Mouse (Mus musculus) heart, embryonic 10.5 days (tissue): ENCODE measurements at regions not wholly inside any gene's neighbourhood (a gene's known extent, or its start where the extent isn't known, plus 50 kb on each side); places are given as distances from the start of the nearest gene placed in this dataset.
A peak's percentile ranks its signal among the peaks of the same experiment; 100 is the strongest.

Experiments used
- DNase-seq: peaks from one replicate; pipeline ENCODE4 v3.0.0-alpha.2; 2017; ENCODE audit warnings: low spot score
- H3K27ac ChIP-seq: fragments of 300-500 bp; sonication (generic); 2 replicates; pipeline ENCODE4 v1.5.1; 2016; ENCODE audit warnings: mild to moderate bottlenecking
- H3K27me3 ChIP-seq: fragments of 300-500 bp; sonication (generic); 2 replicates; pipeline ENCODE4 v1.6.1; 2016; ENCODE audit warnings: mild to moderate bottlenecking; ENCODE audit not compliant: poor library complexity, insufficient read depth, severe bottlenecking
- H3K36me3 ChIP-seq: fragments of 300-500 bp; sonication (generic); 2 replicates; pipeline ENCODE4 v1.6.1; 2016; ENCODE audit warnings: mild to moderate bottlenecking, moderate library complexity
- H3K4me1 ChIP-seq: fragments of 300-500 bp; sonication (generic); 2 replicates; pipeline ENCODE4 v1.6.1; 2016; ENCODE audit warnings: mild to moderate bottlenecking
- H3K4me3 ChIP-seq: fragments of 300-500 bp; sonication (generic); 2 replicates; pipeline ENCODE4 v1.5.1; 2016; ENCODE audit warnings: mild to moderate bottlenecking, moderate library complexity
- H3K9me3 ChIP-seq: fragments of 300-500 bp; sonication (generic); 2 replicates; pipeline ENCODE4 v1.6.1; 2016; ENCODE audit warnings: mild to moderate bottlenecking, moderate library complexity
- WGBS: fragments of 180-500 bp; shearing (Covaris S2); methylation state at CpG from one replicate; pipeline ENCODE4 v1.1.7; 2016; 5-methylcytosine and 5-hydroxymethylcytosine counted together

DNA sequence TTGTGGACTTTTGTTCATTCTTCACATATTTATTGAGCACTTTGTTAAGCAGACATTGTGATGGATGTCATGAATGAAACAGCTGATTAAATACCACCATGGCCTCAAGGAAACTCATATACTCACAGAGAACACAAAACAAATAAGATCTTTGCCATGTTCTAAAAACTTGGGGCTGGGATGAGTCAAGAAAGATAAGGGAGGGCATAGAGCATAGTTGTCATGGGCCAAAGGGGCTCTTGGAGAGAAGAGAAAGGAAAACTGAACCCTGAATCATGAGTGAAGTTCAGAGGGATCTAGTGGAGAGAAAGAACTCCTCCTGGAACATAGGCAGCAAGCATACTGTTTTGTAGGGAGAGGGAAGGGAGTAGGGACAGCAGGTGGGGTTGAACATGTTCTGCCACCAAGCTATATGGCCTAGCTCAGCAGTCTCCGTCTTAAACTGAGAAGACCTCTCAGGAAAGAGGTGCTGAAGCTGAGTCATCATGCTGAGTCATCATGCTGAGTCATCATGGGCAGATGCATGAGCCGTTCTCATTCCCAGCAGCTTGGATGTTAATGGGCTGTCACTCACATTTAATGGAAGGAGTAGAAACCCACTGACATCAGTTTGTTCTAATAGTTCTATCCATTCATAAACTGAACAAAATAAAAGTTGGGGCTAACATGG is 69.6 kb downstream of the Cetn3 start:
- Histone ChIP-seq H3K4me3 (no peak overlapping the region), H3K27me3 (no peaks in the 10 kb centered on the region), H3K9me3 (no peaks in the 10 kb centered on the region), H3K36me3 (no peaks in the 10 kb centered on the region), H3K4me1 (no peaks in the 10 kb centered on the region), H3K27ac (no peak overlapping the region)
- WGBS = 46% methylated on average over 2 of the region's 2 CpGs
- DNase-seq = peak; percentile 78

DNA sequence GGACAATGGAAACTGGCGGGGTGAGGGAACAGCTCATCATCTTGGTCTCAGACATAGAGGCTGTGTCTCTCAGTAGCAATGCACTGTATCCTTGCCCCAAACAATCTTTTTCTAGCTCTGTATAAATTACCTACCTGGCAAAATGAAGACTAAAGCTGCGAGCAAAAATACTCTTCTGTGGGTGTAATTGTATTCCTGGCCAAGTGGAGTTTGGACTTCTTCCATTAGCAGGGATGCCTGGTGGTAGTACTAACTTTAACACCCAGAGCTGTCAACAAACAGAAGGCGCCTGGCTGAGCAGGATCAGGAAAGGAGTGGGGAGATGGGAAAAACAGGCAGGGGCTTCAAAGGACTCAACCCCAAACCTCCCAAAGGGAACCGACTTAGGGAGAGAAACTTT is 73.2 kb downstream of the Cetn3 start:
- DNase-seq = no peak
- Histone ChIP-seq H3K4me1 (no peaks in the 10 kb centered on the region), H3K27ac (peak overlapping the region; percentile 60; the same call in 1 of the 2 replicates), H3K36me3 (no peaks in the 10 kb centered on the region), H3K9me3 (no peaks in the 10 kb centered on the region), H3K27me3 (no peaks in the 10 kb centered on the region), H3K4me3 (no peak overlapping the region)
- WGBS = 22% methylated on average over 4 of the region's 4 CpGs

DNA sequence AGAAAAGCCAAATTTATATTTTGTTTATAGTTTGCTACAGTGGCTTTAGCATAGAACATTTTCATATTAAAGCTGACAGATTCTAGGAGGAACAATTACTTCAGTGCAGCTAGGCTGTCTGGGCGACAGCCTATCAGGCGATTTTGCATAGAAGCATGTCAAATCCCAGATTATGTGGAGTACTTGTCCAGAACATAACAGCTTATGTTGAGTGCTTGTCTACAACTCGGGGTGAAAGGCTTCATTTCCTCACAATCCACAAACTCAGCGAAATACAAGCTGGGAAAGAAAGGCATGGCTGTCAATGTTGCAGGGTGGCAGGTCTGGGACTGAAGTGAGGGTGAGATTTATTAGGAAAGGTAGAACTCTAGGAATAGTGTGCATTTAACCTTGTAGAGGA is 77.8 kb downstream of the Cetn3 start:
- Histone ChIP-seq H3K36me3 (no peaks in the 10 kb centered on the region), H3K27me3 (no peaks in the 10 kb centered on the region), H3K4me3 (no peak overlapping the region), H3K27ac (no peak overlapping the region), H3K4me1 (no peaks in the 10 kb centered on the region), H3K9me3 (no peaks in the 10 kb centered on the region)
- WGBS = 54% methylated on average over 4 of the region's 4 CpGs
- DNase-seq = no peak

DNA sequence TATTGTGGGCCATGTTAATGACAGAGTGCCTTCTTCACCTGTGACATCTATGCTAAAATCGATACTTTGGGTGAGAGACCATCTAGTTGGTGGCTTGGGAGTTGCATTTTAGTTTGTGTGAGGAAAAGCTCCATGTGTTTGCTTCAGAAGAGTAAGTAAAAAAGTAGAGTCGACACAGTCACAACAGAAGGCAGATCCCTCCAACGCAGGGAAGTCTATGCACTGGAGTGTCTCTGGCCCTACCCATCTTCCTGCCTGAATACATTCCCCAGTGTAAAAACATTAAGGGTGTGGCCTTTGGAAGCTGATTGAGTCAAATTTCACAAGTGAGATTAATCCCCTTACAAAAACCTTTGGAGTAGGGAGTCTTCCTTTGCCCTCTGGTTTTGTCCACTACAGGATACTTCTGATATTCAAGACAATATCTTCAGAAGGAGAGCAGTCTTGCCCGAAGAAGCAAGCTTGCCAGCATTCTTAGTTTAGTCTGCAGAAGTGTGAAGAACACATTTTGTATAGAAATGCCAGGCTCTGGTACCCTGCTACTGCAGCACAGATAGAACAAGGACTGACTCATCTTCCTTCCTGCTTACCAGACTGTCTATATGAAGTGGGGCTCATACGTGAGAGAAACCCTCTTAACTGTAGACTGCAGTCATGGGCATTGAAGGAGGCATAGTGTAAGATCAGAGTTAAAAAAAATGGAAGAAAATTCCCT is 79.2 kb downstream of the Cetn3 start:
- DNase-seq = no peak
- Histone ChIP-seq H3K27ac (no peak overlapping the region), H3K4me1 (no peaks in the 10 kb centered on the region), H3K36me3 (no peaks in the 10 kb centered on the region), H3K9me3 (no peaks in the 10 kb centered on the region), H3K4me3 (no peak overlapping the region), H3K27me3 (no peaks in the 10 kb centered on the region)
- WGBS = 73% methylated on average over 5 of the region's 5 CpGs

DNA sequence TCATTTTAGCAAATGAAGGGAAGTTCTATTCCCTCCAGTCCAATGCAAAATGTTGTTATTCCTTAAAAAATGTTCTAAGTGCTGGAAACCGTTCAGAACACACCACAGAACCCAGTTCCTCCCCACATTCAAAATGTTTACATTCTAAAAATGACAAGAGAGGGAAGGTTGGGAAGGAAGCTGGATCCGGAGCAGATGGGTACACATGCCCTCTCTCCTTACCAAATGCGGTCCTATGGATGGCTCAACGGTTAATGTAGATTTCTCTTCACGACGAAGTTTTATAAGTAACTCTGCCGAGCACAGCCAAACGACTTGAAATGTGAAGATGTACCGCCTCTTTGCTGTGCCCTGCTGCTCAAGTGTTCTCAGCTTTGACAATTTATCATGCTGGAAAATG is 88.3 kb downstream of the Cetn3 start:
- H3K4me1 ChIP-seq = no peaks in the 10 kb centered on the region
- H3K36me3 ChIP-seq = no peaks in the 10 kb centered on the region
- H3K27me3 ChIP-seq = no peaks in the 10 kb centered on the region
- WGBS = 84% methylated on average over 9 of the region's 9 CpGs
- H3K9me3 ChIP-seq = no peaks in the 10 kb centered on the region
- H3K27ac ChIP-seq = no peak overlapping the region
- H3K4me3 ChIP-seq = no peak overlapping the region
- DNase-seq = no peak

DNA sequence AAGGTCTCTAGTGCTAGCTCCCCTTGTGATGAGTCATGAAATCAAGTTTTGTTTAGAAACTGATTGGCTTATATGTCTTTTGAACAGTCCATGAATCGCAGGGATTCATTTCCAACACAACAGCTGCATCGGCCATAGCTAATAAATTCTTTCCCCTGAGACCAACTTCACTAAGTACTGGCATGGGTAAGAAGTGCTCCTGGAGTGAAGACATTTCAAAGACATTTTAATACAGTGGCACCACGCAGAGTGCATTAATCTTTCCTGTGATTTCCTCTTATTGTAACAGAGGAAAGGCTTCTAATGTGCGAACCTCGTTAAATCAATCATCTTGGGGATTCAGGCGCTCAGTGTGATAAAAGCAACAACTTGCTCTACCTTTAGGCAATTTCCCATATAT is 103.0 kb downstream of the Cetn3 start:
- no peak for DNase-seq

DNA sequence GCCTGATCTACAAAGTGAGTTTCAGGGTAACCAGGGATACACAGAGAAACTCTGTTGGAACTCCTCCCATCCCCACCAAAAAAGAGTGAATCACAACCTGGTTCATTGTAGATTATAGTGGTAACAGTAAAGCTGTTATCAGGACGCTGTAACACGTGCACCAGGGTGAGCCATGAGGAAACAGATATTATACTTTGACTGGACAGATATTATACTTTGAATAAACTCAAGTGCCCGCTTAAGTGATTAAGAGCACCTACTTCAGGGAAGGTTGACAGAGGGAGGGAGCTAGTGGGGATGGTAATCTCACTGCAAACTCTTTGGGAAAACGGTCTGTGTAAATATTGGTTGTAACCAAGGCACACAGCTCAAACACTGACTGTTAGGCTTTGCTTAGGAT is 147.4 kb downstream of the Cetn3 start:
- H3K9me3 ChIP-seq = no peaks in the 10 kb centered on the region
- DNase-seq = no peak
- H3K27ac ChIP-seq = peak overlapping the region; percentile 70; the same call in 1 of the 2 replicates
- H3K27me3 ChIP-seq = no peaks in the 10 kb centered on the region
- no peaks in the 10 kb centered on the region for H3K36me3 ChIP-seq
- H3K4me3 ChIP-seq = no peak overlapping the region
- WGBS = 56% methylated on average over 4 of the region's 4 CpGs
- H3K4me1 ChIP-seq = peaks cover 12% of the 10 kb centered on the region

More for the DNA sequence above, 103.0 kb downstream of the Cetn3 start:
- Histone ChIP-seq H3K4me1 (no peaks in the 10 kb centered on the region), H3K4me3 (no peak overlapping the region), H3K27me3 (no peaks in the 10 kb centered on the region), H3K36me3 (no peaks in the 10 kb centered on the region), H3K27ac (no peak overlapping the region), H3K9me3 (no peaks in the 10 kb centered on the region)
- 81% methylated on average over 6 of the region's 6 CpGs for WGBS

DNA sequence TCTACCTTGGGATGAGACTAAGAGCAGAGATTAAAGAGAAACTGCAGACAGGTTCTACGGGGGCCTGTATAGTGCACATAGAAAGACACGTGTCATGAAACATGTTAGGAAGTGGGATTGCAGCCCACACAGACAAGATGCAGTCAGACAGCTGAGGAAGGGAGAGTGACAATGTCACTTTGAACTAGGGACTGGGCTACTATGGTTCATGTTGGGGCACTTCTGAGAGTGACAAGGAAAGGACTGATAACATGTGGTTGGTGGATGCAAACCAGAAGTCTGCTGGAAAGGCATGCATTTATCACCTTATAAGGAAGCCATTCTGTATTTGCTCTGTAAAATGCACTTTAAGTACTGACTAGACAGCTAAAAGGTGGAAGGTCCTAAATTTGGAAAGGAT is 148.3 kb downstream of the Cetn3 start:
- no peak overlapping the region for H3K4me3 ChIP-seq
- H3K27me3 ChIP-seq = no peaks in the 10 kb centered on the region
- no peaks in the 10 kb centered on the region for H3K36me3 ChIP-seq
- H3K4me1 ChIP-seq = peaks cover 12% of the 10 kb centered on the region
- H3K9me3 ChIP-seq = no peaks in the 10 kb centered on the region
- peak; percentile 78 for DNase-seq
- H3K27ac ChIP-seq = peak overlapping the region; percentile 81
- 38% methylated on average over 2 of the region's 2 CpGs for WGBS

DNA sequence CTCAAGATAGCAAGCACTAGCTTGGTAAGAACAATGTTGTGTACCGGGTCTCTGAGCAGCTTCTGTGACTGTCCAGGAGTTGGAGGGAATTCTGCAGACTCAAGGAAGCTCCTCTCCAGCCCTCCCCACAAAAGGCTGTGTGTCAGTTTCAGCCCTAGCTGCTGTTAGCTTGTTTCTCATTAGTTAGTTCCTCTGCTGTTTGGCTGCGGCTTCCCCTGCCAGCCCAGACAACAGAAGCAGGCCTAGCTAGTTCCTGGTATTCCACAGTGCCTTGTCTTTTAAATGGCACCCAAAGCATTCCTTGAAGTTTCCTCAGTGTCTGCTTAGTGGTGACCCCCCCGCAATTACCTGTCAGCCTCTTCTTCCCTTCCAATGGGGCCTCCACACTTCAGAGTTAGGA is 154.2 kb downstream of the Cetn3 start:
- no peak for DNase-seq
- WGBS = 67% methylated on average over 3 of the region's 3 CpGs

DNA sequence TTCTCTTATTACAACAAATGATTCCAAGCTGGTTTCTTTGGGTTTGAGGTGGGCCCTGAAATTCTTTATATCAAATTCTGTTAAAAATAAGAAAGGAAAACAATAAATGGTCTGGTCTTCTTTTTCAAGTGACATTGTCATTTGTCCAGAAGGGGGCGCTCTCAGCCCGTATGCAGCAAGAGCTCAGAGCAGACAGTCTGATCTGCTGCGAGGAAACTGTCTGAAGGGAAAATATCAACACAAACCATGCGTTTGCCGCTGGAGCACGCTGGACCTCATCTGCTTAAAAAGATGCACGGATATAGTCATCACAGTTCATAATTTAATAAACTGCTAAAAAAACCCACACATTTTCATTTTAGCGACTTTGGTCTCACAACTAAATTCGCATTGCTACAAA is 161.2 kb downstream of the Cetn3 start:
- Histone ChIP-seq H3K9me3 (no peaks in the 10 kb centered on the region), H3K36me3 (no peaks in the 10 kb centered on the region), H3K4me1 (0 out of 2 replicates have a peak, but pooled peaks cover 5% of the 10 kb centered on the region), H3K27me3 (no peaks in the 10 kb centered on the region), H3K27ac (no peak overlapping the region), H3K4me3 (peak overlapping the region; percentile 38)
- DNase-seq = peak; percentile 78
- WGBS = 16% methylated on average over 9 of the region's 9 CpGs

More for the DNA sequence above, 154.2 kb downstream of the Cetn3 start:
- H3K27ac ChIP-seq = peak overlapping the region; percentile 44; the same call in 1 of the 2 replicates
- H3K4me1 ChIP-seq = peaks cover 5% of the 10 kb centered on the region; the same call in 1 of the 2 replicates
- no peaks in the 10 kb centered on the region for H3K36me3 ChIP-seq
- no peaks in the 10 kb centered on the region for H3K9me3 ChIP-seq
- H3K27me3 ChIP-seq = no peaks in the 10 kb centered on the region
- no peak overlapping the region for H3K4me3 ChIP-seq

DNA sequence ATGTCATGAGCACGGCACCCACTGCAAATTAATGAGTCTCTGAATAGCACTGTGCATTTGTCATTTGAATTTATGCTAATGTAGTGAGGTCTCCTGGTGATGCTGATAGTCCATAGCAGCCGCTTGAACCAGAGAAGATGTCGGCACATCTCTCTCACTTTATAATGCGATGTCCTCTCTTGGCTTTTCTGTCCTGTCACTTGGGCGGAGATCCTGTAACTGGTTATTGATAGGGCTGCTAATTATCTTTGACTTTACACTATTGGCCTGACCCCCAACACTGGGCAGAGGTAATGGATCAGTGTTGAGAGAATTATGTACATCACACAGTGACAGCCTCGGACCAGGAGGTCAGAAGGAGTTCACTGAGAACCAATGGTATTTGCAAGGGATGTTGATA is 161.6 kb downstream of the Cetn3 start:
- Histone ChIP-seq H3K27ac (no peak overlapping the region), H3K4me3 (peak overlapping the region; percentile 38), H3K4me1 (0 out of 2 replicates have a peak, but pooled peaks cover 5% of the 10 kb centered on the region), H3K36me3 (no peaks in the 10 kb centered on the region), H3K9me3 (no peaks in the 10 kb centered on the region), H3K27me3 (no peaks in the 10 kb centered on the region)
- DNase-seq = no peak
- 54% methylated on average over 6 of the region's 6 CpGs for WGBS

DNA sequence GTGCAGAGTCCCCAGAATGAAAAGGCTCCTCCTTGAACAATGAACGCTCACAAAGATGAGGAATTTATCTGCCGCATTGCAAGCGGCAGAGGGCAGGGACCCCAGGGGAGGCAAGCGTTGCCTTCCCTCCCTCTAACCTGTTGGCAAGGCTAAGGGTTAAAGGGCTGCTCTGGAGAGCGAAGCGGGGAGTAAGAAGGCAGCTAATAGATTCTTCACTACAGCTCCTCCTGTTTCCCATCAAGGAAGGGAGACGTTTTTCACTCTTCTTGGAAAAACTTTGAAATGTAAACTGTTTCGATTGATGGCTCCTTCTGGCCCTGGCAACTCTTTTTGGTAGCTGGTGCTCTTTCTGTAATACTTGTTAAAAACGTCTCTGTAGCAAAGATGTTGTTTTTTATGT is 162.9 kb downstream of the Cetn3 start:
- no peaks in the 10 kb centered on the region for H3K36me3 ChIP-seq
- H3K27me3 ChIP-seq = no peaks in the 10 kb centered on the region
- H3K9me3 ChIP-seq = no peaks in the 10 kb centered on the region
- 0 out of 2 replicates have a peak, but pooled peaks cover 5% of the 10 kb centered on the region for H3K4me1 ChIP-seq
- peak overlapping the region; percentile 46 for H3K4me3 ChIP-seq
- no peak for DNase-seq
- H3K27ac ChIP-seq = 0 out of 2 replicates have a peak overlapping the region, but pooled peaks have one; percentile 22
- 11% methylated on average over 9 of the region's 9 CpGs for WGBS

DNA sequence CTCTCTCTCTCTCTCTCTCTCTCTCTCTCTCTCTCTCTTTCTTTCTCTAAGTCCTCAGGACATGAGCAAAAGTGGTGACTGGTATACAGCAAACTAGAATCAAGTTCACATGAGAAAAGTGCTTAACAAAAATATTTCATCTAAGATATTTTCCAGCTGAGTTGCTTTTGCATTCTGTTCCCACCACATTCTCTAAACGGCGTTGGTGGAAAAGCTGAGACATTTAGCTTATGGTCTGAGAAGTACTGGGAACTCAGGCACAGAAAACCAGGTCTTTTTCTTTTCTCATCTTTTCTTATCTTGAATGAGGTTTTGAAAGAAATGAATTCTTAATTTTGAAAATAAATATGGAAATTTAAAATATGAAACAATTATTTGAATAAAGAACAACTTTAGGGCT is 182.6 kb downstream of the Cetn3 start:
- Histone ChIP-seq H3K27ac (no peak overlapping the region), H3K36me3 (no peaks in the 10 kb centered on the region), H3K4me3 (no peak overlapping the region), H3K9me3 (no peaks in the 10 kb centered on the region), H3K4me1 (no peaks in the 10 kb centered on the region), H3K27me3 (no peaks in the 10 kb centered on the region)
- DNase-seq = no peak
- 78% methylated on average over 2 of the region's 2 CpGs for WGBS
